Mouse (Mus musculus): ENCODE results near the gene Adprm. TPM values are rescaled to one million over a fixed set of nuclear protein-coding genes. Genes with fewer than 3 reads are reported as not detected.

Gene Adprm
- polyA plus RNA-seq, 1 experiment from 2014 or later = 32.6 TPM

- Histone ChIP-seq H3K36me3 (no peaks in the 10 kb centered on the region), H3K4me2 (no peak overlapping the region), H3K9me3 (no peaks in the 10 kb centered on the region), H3K9ac (no peak overlapping the region), H3K27me3 (no peaks in the 10 kb centered on the region), H3K4me1 (replicated peaks) (peaks cover 12% of the 10 kb centered on the region), H3K4me3 (no peak overlapping the region), H3K27ac (replicated peaks) (no peak overlapping the region)
- ATAC-seq (ENCODE audit: low FRiP score, low read depth) = no peak
- 88% methylated on average over 4 of the region's 4 CpGs for WGBS
Measured at GRCm38 (mm10) chr11:66996446-66996845, 55.9 kb downstream of the Adprm start.

GRCm38 (mm10) chr11:66993674-66994073 lies 58.7 kb downstream of the Adprm start:
- 52% methylated on average over 1 of the region's 1 CpGs for WGBS

GRCm38 (mm10) chr11:66992150-66992549 lies 60.2 kb downstream of the Adprm start:
- Histone ChIP-seq H3K4me3 (no peak overlapping the region), H3K4me2 (no peak overlapping the region), H3K36me3 (no peaks in the 10 kb centered on the region), H3K4me1 (replicated peaks) (no peaks in the 10 kb centered on the region), H3K27me3 (no peaks in the 10 kb centered on the region), H3K27ac (replicated peaks) (no peak overlapping the region), H3K9ac (no peak overlapping the region), H3K9me3 (no peaks in the 10 kb centered on the region)
- ATAC-seq (ENCODE audit: low FRiP score, low read depth) = no peak
- 90% methylated on average over 2 of the region's 2 CpGs for WGBS

More at GRCm38 (mm10) chr11:66993674-66994073, 58.7 kb downstream of the Adprm start:
- Histone ChIP-seq H3K27me3 (no peaks in the 10 kb centered on the region), H3K27ac (replicated peaks) (no peak overlapping the region), H3K9ac (no peak overlapping the region), H3K36me3 (no peaks in the 10 kb centered on the region), H3K4me3 (no peak overlapping the region), H3K9me3 (no peaks in the 10 kb centered on the region), H3K4me2 (no peak overlapping the region), H3K4me1 (replicated peaks) (peaks cover 3% of the 10 kb centered on the region; the same call in 1 of the 2 replicates)
- ATAC-seq (ENCODE audit: low FRiP score, low read depth) = no peak

Small RNA genes lying within 50 kb of the gene (microRNA-seq; reads per million reads assigned to microRNA genes)
- gene Mir6923 = not detected

Other genes with a start within 250 kb of the Adprm start
- 4.1 and 8.4 TPM in 2 replicates for gene Pirt, start 140.6 kb downstream of the Adprm start, polyA plus RNA-seq (2015; fragmentation: Nextera tagmentation; extraction: Ambion mirVana)
- gene Tmem238l, start 96.0 kb downstream of the Adprm start, polyA plus RNA-seq (2015; fragmentation: Nextera tagmentation; extraction: Ambion mirVana) = not detected in 2 replicates
- 0.34 and 0.67 TPM in 2 replicates for gene Tmem220, start 27.4 kb downstream of the Adprm start, polyA plus RNA-seq (2015; fragmentation: Nextera tagmentation; extraction: Ambion mirVana)
- 12.7 and 14.6 TPM in 2 replicates for gene Sco1, start 76 bp upstream of the Adprm start, polyA plus RNA-seq (2015; fragmentation: Nextera tagmentation; extraction: Ambion mirVana)
- gene Myh3, start 25.7 kb upstream of the Adprm start, polyA plus RNA-seq (2015; fragmentation: Nextera tagmentation; extraction: Ambion mirVana) = 0.39 and 0.59 TPM in 2 replicates
- 0.17 and 0.29 TPM in 2 replicates for gene Myh2, start 118.4 kb upstream of the Adprm start, polyA plus RNA-seq (2015; fragmentation: Nextera tagmentation; extraction: Ambion mirVana)
- gene Myh1, start 147.5 kb upstream of the Adprm start, polyA plus RNA-seq (2015; fragmentation: Nextera tagmentation; extraction: Ambion mirVana) = 0.12 TPM in 2 replicates
- 0.04 TPM in 1 of 2 replicates, not detected in the other for gene Myh4, start 185.4 kb upstream of the Adprm start, polyA plus RNA-seq (2015; fragmentation: Nextera tagmentation; extraction: Ambion mirVana)
- gene Myh8, start 224.5 kb upstream of the Adprm start, polyA plus RNA-seq (2015; fragmentation: Nextera tagmentation; extraction: Ambion mirVana) = 1.8 TPM in 2 replicates